Mouse (Mus musculus): ENCODE results near the gene Spcs1. TPM values are rescaled to one million over a fixed set of nuclear protein-coding genes. Genes with fewer than 3 reads are reported as not detected.

The Spcs1 gene
- 226 and 247 TPM in 2 replicates for polyA plus RNA-seq (2012; rRNA removed)

DNA sequence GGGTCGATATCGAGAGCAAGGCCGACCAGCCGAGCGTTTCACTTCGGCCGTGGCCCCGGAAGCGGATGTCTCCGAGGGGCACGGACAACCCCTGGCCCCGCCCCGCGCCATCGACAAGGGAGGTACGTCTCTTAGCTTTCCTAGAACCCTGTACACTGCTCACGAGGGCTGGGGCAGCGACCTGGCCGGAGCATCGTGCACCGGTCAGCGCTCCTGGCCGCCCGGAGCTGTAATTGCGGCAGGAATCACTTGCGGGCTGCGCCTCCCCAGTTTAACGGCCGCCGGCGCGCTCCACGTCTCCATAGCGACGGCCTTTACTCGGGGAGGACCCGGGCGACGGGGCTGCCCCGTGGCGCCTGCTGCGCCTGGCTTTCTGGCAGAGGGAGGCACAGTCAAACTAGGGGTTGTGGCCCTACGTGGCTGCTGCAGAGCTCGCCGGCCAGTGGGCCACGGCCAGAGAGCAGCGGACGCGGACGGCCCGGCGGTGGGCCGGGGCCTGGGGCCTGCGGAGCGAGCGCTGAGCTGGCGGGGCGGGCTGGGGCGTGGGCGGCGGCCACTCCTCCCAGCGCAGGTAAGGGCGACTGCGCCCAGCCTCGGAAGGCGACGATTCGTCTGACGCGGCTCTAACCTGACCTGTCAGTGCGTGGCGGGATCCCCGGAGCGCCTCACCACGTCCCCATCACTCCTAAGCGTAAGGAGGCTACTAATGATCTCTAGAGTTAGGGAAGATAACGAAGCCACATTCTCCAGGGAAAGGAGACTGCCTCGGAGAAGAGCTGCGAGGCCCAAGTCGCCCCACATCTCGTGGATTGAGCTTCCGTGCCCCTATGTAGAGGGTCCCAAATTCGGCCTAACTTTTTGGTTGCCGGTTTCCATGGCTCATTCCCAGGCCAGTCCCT is at the start of gene Spcs1, which contains the start of gene Glt8d1:
Gene Spcs1, minus strand, starts transcription at position 366 of the 899 bp plus-strand sequence.
Gene Glt8d1, plus strand, starts transcription at position 94 of the 899 bp plus-strand sequence.
- DNase-seq (ENCODE audit: extremely low spot score in 1 of 2, low spot score in 1 of 2) = peak; percentile 45 to 83

DNA sequence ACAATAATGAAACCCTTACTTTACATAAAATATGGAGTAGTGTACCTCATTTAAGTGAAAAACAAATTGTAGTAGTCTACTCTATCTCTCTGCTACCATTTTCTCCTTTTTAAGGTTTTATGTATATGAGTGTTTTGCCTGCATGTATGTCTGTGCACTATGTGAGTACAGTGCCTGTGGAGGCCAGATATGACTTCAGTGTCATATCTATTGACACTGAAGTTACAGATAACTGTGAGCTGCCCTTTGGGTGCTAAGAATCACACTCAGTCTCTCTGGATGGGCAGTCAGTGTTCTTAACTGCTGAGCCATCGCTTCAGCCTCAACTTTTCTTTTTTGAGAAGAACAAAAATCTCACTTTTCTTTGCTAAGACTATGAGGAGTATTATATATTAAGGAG is 44.3 kb upstream of the Spcs1 start:
- no peak for DNase-seq (ENCODE audit: extremely low spot score in 1 of 2, low spot score in 1 of 2)

DNA sequence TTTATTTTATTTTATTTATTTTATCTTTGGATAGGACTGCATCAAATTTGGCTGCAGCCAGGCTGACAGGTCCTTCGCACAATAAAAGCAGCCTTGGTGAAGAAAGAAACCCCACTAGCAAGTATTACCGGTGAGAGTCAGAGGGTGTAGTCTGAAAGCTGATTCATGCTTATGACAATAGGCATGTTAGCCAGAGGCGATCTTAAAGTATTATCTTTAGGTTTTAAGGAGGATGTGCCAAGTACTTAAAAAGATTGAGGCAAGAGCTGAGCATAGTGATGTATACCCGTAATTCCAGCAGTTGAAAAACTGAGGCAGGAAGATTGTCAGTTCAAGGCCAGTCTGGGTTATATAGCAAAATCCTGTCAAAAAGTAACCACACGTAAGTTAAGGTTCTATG is 43.8 kb upstream of the Spcs1 start:
- no peak for DNase-seq (ENCODE audit: extremely low spot score in 1 of 2, low spot score in 1 of 2)

DNA sequence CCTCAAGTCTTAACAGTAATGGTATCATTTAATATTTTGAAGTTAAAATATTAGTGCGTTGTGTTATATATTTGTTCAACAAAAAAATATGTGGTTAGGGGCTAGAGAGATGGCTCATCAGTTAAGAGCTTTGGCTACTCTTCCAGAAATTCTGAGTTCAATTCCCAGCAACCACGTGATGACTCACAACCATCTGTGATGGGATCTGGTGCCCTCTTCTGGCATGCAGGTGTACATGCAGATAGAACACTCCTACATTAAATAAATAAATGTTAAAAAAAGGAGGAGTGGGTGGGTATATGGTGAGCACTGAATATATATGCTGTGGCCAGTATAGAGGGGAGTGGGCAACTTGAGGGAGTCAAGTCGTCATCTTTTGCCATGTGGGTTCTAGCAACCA is 24.3 kb upstream of the Spcs1 start:
- no peak for DNase-seq (ENCODE audit: extremely low spot score in 1 of 2, low spot score in 1 of 2)

- no peak for DNase-seq (ENCODE audit: extremely low spot score in 1 of 2, low spot score in 1 of 2)
These were observed 21.1 kb upstream of the Spcs1 start for GRCm38 (mm10) chr14:31022579-31022978.

DNA sequence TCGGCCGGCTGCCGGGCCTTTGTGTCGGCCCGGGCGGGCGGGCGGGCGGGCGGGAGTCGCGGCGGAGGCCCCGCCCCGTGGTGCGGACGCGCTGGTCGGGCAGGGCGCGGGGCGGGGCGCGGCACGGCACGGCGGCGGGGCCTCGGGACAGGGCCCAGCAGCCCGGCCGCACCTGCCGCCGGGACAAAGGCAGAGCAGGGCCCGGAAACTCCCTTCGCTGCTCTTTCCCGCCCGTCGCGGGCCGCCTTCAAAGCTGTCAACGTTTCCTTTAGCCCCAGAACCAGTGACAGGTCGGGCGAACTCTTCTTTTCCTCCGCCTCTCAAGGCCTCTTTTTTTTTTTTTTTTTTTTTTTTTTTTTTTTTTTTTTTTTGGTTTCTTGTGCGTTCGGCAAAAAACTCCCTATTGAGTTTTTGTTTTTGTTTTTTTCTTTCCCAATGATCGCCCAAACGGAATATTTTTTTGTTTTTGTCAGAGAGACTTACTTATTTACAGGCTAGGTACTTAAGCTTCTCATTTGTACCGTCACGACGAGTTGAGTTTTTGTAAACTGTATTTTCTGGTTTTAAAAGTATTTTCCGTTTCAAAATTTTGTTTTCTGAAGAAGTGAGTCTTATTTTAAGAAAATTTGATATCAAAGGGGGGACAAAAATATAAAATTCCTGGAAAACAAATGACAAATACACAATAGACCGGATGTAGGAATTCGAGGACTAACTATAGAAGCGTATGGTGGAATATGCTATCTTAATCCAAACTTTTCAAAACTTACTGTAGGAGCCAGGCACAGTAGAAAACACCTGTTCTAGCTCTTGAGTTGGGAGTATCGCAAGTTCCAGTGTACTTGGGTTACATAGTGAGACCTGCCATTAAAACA is 18.1 kb upstream of the Spcs1 start:
- peak in 1 of 2 experiments; percentile 46 for DNase-seq (ENCODE audit: extremely low spot score in 1 of 2, low spot score in 1 of 2)

DNA sequence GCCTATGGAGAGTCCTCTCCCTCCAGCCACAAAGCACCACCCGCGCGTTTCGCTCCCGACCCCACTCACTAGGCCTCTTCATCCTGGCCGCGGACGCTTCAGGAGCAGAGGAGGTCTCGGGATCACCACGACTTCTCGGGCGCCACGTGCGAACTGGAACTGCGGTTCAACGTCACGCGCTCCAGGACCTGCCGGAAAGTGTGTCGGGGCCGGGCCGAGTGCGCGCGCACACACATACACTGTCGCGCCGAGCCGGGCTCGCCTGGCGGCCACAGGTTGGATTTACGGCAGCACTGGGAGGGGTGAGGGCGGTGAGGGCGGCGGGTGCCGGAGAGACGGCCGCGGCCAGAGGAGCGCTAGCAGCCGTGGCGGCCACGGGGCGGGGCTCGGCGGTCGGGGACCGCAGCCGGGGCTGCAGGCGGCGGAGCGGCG is 17.4 kb upstream of the Spcs1 start, which contains the start of the genes Pbrm1 and Gnl3:
Gene Pbrm1, plus strand, starts transcription at position 279 of the 432 bp plus-strand sequence.
Gene Gnl3, minus strand, starts transcription at position 293 of the 432 bp plus-strand sequence.
- DNase-seq (ENCODE audit: extremely low spot score in 1 of 2, low spot score in 1 of 2) = peak; percentile 94 to 97

- DNase-seq (ENCODE audit: extremely low spot score in 1 of 2, low spot score in 1 of 2) = no peak
These were observed 16.4 kb upstream of the Spcs1 start for GRCm38 (mm10) chr14:31017854-31018253.

GRCm38 (mm10) chr14:31016063-31016462 is 14.6 kb upstream of the Spcs1 start:
- no peak for DNase-seq (ENCODE audit: extremely low spot score in 1 of 2, low spot score in 1 of 2)

GRCm38 (mm10) chr14:31013928-31014327 is 12.5 kb upstream of the Spcs1 start:
- DNase-seq (ENCODE audit: extremely low spot score in 1 of 2, low spot score in 1 of 2) = no peak

GRCm38 (mm10) chr14:31011588-31011987 is 10.1 kb upstream of the Spcs1 start:
- peak in 1 of 2 experiments; percentile 13 for DNase-seq (ENCODE audit: extremely low spot score in 1 of 2, low spot score in 1 of 2)

GRCm38 (mm10) chr14:31006779-31007178 is 5.3 kb upstream of the Spcs1 start:
- DNase-seq (ENCODE audit: extremely low spot score in 1 of 2, low spot score in 1 of 2) = no peak

DNA sequence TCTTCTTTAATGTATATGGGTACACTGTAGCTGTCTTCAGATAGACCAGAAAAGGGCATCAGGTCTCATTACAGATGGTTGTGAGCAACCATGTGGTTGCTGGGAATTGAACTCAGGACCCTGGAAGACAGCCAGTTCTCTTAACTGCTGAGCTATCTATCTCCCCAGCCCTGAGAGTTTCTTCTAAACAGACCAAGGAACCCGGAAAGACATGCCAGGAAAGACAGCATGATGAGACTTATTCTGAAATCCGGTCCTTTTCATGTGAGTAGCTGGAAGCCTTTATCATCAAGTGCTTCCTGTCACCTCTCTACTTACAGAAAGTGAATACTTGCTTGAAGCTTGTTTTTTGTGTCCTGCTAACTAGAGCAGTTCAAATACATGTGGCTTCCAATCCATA is 3.1 kb upstream of the Spcs1 start:
- no peak for DNase-seq (ENCODE audit: extremely low spot score in 1 of 2, low spot score in 1 of 2)

- no peak for DNase-seq (ENCODE audit: extremely low spot score in 1 of 2, low spot score in 1 of 2)
These were observed 611 bp downstream of the Spcs1 start for GRCm38 (mm10) chr14:31000816-31001306.

- no peak for DNase-seq (ENCODE audit: extremely low spot score in 1 of 2, low spot score in 1 of 2)
These were observed 1.1 kb downstream of the Spcs1 start for GRCm38 (mm10) chr14:31000356-31000755.

DNA sequence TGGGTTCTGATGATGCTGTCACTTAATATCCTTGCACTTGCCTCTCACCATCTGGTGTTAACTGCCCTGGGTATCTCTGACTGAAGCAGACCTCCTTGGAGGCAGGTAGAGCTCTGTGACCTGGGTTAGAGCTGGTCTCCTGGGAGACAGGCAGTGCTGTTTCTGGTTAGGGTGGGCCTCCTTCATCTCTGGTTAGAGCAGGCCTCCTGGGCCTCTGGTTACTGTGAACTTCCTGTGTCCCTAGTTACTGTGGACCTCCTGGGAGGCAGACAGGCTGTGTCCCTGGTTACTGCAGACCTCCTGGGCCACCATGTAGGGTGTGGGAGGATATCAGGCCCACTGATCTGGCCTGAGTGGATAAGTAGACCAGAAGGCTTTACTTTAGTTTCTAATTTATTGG is 5.1 kb downstream of the Spcs1 start:
- DNase-seq (ENCODE audit: extremely low spot score in 1 of 2, low spot score in 1 of 2) = no peak

DNA sequence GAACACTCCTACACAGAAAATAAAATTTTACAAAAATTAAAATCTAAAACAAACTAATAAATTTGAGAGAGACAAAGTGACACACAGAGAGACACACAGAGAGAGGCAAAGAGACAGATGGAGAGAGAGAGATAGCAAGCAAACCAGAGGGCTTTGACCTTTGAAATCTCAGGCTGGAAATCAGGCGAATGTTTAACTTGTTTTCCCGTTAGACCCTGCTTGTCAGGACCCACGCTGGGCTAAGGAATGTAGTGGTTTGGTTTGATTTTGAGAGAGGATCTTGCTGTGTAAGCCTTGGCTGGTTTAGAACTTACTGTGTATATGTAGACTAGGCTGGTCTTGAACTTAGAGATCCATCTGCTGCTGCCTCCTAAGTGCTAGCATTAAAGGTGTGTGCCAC is 25.2 kb downstream of the Spcs1 start:
- no peak for DNase-seq (ENCODE audit: extremely low spot score in 1 of 2, low spot score in 1 of 2)

DNA sequence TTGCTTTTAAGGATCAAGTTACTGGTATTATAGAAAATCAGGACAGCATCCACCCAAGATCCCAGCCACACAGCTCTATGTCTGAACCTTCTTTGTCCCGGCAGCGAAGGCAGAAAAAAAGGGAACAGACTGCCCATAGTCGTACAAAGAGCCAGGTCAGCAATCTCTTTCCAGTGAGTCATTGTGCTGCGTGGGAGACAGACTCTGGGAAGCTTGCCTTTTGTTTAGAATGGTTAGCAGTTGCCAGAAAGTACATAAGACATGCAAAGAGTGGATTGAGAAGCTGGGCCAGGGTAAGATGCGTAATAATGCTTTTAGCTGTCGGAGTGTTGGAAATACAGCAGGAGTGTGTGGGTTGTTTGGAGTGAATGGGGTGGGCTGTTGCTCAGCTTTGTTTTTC is 27.3 kb downstream of the Spcs1 start:
- peak; percentile 72 to 80 for DNase-seq (ENCODE audit: extremely low spot score in 1 of 2, low spot score in 1 of 2)

DNA sequence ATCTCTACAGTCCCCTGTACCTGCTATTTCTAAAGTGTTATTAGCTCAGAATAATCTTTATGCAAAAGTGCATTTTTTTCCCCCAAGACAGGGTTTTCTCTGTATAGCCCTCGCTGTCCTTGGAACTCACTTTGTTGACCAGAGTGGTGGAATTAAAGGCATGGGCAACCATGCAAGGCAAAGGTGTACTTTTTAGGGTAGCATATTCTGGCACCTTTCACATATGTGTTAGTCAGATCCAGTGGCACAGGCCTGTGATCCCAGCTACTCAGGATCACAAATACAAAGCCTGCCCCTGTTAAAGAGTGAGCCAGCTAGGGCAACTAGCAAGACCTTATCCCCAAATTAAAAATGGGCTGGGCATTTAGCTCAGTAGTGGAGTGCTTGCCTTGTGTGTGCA is 41.1 kb downstream of the Spcs1 start:
- no peak for DNase-seq (ENCODE audit: extremely low spot score in 1 of 2, low spot score in 1 of 2)

GRCm38 (mm10) chr14:30959031-30959430 is 42.4 kb downstream of the Spcs1 start:
- DNase-seq (ENCODE audit: extremely low spot score in 1 of 2, low spot score in 1 of 2) = no peak

- DNase-seq (ENCODE audit: extremely low spot score in 1 of 2, low spot score in 1 of 2) = no peak
These were observed 43.0 kb downstream of the Spcs1 start for GRCm38 (mm10) chr14:30958517-30958916.
